Mouse (Mus musculus) gastrocnemius, adult 8-10 months (tissue): ENCODE measurements around the gene Sbp. TPM values are rescaled to one million over a fixed set of nuclear protein-coding genes. Genes with fewer than 3 reads are reported as not detected.
"Not testable (repeated sequence)": the region's sequence is repeated elsewhere in the genome, so short reads cannot be mapped to it uniquely, and the experiment has no call there.

Experiments
- DNase-seq, 2 experiments: peaks; one replicate each; pipeline ENCODE4 v3.0.0; 2022; ENCODE audit warnings: low spot score in 2 of 2
- total RNA-seq, 4 experiments: library from RNA; stranded (reverse); gene quantifications; 2 replicates each; pipeline ENCODE4 v1.2.4; 2022

Gene Sbp
- total RNA-seq = not detected

GRCm38 (mm10) chr17:23941372-23941771 lies at the start of gene Sbp:
Sbp (plus strand) TSS chr17:23941672.
- no peak for DNase-seq

- not testable (repeated sequence) for DNase-seq
These were observed 24.3 kb upstream of the Sbp start, which contains the start of gene Dcpp3 for GRCm38 (mm10) chr17:23917158-23917557. Dcpp3 (plus strand) TSS chr17:23917458.

GRCm38 (mm10) chr17:23924531-23925007 lies 16.9 kb upstream of the Sbp start:
- peak; percentile 94 to 95 for DNase-seq

DNA sequence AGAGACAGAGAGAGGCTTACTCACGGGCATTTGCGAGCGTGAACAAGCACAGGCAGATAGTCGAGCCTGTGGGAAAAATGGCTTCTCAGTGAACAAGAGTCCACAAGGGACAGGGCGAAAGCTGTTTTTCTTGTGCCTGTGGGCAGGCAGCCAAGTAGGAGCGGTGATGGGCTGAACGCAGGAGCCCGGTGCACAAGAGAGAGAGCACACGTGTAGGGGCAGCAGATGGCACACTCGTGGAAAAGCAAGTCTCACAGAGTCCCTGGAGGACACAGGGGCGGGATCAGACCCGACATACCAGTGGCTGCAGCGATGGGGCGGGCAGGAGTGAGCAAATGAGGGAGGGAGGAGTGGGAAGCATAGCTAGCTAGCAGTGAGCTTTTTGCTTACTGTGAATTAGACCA lies 16.4 kb upstream of the Sbp start:
- peak; percentile 6 to 55 for DNase-seq

DNA sequence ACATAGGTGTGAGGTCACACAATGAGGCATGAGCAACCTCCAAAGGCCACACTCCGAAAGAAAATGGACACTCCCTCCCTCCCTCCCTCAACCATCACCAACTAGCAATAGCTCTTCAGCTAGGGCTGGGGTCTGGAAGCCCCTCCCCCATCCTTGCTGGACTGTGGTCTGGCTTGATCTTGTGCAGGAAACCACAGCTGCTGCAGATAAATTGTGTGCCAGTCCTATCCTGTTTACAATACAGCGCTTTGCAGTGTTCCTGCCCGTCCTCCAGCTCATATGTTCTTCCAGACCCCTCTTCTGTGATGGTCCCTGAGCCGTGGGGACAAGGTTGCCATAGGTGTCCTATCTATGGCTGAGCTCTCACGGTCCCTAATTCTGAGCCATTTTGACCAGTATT lies 10.3 kb upstream of the Sbp start:
- no peak for DNase-seq

GRCm38 (mm10) chr17:23947486-23947885 lies 6.0 kb downstream of the Sbp start:
- DNase-seq = not testable (repeated sequence)

GRCm38 (mm10) chr17:23949068-23949467 lies 7.6 kb downstream of the Sbp start:
- no peak for DNase-seq

- not testable (repeated sequence) for DNase-seq
These were observed 9.4 kb downstream of the Sbp start for GRCm38 (mm10) chr17:23950828-23951227.

DNA sequence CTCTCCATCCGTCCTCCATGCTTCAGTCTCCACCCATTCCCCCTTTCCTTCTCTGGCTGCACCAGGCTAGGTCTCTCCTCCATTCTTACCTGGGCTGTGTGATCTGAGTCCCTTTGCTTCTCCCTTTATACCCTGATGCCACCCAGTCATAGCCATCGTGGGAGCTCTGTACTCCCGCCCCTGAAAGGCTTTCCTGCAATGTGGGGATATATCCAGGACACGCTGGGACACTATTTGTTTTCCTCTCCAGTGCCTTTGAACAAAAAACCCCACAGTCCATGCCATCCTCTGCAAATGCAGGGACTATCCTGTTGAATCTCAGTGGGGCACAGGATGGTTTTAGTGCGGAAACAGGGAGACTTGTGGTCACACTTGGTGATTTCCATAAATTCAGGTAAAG lies 13.7 kb downstream of the Sbp start, which contains the start of gene Sbpl:
Sbpl (minus strand) TSS at position 101 of the 400 bp plus-strand sequence.
- no peak for DNase-seq

DNA sequence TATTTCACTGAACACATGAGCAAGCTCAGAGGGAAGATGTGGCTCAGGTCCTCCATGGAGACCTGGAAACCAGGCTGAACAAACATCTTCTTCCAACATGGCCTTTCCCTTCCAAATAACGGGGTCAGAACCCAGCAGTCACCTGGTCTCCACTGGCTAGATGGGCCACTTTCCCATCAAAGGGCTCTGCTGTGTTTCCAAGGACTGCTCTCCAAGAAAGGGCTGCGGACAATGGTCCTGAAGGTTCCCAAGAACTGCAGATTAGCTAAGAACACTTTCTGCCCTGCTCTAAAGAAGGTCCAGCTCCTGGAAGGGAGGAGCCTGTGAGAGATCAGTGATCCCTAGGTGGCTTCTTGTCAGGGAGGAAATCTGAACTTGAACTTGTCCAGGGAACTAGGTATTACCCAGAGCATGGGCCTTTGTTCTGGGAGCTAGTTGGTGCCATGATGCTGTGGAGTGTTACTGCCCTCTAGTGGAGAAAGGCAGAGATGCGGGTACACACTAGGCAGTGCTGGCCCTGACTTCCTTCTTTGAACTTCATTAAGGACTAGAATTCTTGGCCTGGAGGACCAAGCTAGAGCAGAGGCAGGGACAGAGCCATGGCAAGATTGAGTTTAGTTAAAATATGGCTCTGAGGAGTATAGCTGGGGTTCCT lies 18.7 kb downstream of the Sbp start:
- peak; percentile 39 to 59 for DNase-seq

DNA sequence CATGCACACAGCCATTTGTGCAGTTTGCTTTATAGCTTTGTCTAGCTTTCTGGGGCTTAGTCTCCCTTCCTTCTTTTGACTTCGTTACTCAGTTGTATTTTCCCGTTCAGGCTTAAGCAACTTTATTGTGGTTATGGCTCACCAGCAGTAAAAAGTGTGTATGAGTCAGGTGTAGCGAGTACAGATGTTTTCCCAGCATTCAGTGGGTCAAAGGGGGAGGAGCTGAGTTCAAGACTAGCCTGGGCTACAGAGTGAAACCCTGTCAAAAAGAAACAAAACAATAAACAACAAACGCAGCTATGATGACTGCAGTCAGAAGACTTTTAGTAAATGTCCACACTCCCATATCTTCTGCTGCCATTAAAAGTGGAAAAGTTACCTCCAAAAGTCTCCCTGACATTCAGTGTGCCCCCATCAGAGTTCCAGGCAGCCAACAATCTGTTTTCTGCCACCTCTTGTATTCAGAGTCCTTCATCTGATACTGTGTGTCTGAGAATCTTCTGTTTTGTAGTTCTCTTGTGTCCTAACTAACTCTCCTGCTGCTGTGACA lies 20.2 kb downstream of the Sbp start:
- DNase-seq = no peak

- no peak for DNase-seq
These were observed 24.4 kb downstream of the Sbp start for GRCm38 (mm10) chr17:23965805-23966425.

DNA sequence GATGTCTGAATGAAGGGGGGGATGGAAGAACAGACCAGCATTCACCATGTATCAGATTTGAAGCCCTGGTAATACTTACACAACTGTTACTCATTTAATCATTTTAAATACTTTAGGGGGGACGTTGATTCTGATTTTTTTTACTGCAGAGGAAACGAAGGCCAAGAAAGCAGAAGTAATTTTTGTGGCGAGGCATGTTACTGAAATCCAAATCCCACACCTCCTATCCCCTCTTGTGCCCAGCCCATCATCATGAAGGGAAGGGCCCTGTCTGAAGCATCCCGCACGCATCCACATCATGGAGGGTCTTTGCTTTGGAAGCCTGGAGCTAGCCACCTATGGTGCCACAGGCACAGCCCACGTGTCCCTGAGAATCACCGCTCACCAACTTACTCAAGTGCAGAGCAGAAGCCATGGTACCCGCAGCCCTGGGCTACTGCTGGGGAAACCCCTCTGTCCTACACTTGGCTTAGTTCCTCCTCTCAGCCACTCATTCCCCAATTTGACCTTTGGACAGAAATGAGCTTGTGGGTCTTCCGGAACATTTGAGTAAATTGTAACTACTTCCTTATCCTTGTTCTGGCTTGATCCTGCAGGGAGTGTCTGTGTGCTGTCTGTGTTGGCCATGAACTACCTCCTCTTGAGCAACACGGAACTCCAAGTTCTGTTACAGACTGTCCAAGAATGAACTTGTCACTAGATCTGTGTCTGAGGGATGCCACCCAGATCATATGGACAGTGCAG lies 25.4 kb downstream of the Sbp start:
- DNase-seq = no peak

- DNase-seq = no peak
These were observed 27.3 kb downstream of the Sbp start for GRCm38 (mm10) chr17:23968780-23969179.

- peak; percentile 41 to 44 for DNase-seq
These were observed 27.8 kb downstream of the Sbp start for GRCm38 (mm10) chr17:23969231-23969630.

DNA sequence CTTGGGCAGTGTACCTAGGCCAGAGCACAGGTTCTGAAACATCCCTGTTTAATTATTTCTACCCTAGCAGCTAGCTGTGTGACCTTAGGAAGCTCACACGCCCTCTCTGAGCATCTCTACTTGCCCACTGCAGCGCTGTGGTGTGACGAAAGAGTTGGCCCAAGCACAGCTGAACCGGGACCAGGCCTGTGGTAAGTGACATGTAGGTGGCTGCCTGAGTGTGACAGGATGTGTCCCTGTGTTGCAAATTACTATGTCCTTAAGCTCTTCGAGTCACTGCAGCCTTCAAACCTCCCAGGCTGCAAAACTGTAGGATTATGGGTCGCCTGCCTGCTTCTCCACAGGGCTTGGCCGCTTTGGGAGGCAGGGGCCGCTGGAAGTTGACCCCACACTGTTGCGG lies 29.8 kb downstream of the Sbp start:
- DNase-seq = no peak

DNA sequence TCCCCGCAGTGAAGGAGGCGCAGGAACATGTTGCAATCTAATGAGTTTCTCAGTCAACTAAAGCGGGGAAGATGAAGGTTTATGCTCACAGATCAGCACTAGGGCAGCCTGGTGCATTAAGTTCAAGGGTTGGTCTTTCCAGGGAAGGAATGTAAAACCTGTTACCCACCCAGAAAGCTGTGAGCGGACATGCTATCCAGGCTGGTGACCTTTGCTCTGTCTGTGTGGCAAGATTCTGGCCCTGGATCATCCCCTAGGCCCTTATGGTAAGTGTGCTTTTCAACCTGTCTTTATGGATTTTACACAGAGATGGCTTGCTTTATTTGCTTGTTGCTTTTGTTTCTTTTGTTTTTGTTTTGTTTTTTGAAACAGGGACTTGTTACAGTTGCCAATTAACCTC lies 35.2 kb downstream of the Sbp start:
- DNase-seq = no peak

- no peak for DNase-seq
These were observed 38.0 kb downstream of the Sbp start for GRCm38 (mm10) chr17:23979471-23979870.

GRCm38 (mm10) chr17:23980297-23980909 lies 38.9 kb downstream of the Sbp start, which contains the start of gene Prss30:
Prss30 (minus strand) TSS chr17:23980566.
- DNase-seq = no peak

- DNase-seq = no peak
These were observed 41.4 kb downstream of the Sbp start for GRCm38 (mm10) chr17:23982912-23983311.

DNA sequence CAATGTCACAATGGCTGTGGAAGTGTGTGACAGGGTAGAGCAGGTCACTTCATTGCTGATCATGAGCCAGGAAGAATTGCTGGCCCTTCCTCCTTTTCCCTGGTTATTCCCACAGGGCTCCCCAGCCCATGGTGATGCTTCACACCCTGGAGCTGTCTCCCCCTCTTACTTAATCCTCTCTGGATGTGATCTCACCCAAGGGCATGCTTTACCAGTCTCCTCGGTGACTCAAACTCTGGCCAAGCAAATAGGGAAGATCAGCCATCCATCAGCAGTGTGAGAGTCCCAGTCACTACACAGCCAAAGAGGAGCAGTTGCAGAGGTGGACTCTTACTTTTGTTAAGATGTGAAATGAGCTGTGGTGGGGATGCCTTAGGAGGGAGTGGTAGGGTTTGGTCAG lies 43.5 kb downstream of the Sbp start:
- no peak for DNase-seq
